Mouse (Mus musculus) cerebellum, adult 2 months (tissue): Measurements from ENCODE around the gene Zfp91.

Experiments used
- CTCF ChIP-seq: fragments of 200-500 bp; IDR thresholded peaks from 2 replicates; pipeline ENCODE4 v1.5.1; 2011; ENCODE audit warnings: low read depth, mild to moderate bottlenecking, control low read depth, low read length, moderate library complexity, borderline replicate concordance; ENCODE audit not compliant: insufficient read depth
- POLR2A ChIP-seq: fragments of 200-500 bp; IDR thresholded peaks from 2 replicates; pipeline ENCODE4 v1.6.1; 2011; ENCODE audit warnings: low read length, control low read depth, borderline replicate concordance; ENCODE audit not compliant: insufficient read depth

DNA sequence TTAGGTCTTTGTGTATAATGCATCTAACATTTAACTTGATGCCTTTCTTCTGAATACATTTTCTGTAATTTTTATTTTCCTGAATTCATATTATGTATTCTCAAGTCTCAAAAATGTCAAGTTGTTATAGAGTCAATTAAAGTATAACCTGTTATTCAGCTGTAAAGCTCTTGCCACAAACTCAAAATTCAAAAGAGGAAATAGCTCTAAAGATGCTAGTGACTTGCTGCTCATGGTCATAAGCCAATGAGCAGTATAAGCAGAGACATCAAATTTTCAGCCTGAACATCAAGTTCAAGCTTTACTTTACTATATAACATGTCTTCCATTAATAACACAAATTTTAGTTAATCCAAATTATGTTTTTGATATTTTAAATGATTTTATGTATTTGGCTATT lies 3.6 kb downstream of the Zfp91 start:
- no peak for TF ChIP-seq POLR2A
- no peak for TF ChIP-seq CTCF
